Mouse (Mus musculus): Measurements from ENCODE around the gene Sec14l5.

Gene Sec14l5

GRCm38 (mm10) chr16:5153299-5154026, 6.6 kb downstream of the Sec14l5 start:
- no peak for DNase-seq (ENCODE audit: low read depth, low spot score)

- DNase-seq (ENCODE audit: low read depth, low spot score): no peak
These were observed 8.1 kb downstream of the Sec14l5 start for GRCm38 (mm10) chr16:5155014-5155413.

DNA sequence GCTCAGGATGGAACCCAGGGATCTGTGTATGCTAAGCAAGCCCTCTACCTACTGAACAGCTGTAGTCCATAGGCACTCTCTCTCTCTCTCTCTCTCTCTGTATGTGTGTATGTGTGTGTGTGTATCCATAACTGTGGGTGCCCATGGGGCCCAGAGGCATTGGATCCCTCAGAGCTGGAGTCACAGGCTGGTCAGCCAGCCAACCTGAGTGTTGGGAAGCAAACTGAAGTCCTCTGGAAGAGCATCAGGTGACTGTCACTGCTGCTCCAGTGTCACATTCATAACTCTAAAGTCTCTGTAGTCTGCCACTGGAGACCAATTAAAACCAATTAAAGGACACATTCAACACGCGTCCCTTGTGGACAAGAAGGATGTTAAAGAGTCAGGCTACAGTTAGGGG, 9.6 kb downstream of the Sec14l5 start:
- DNase-seq (ENCODE audit: low read depth, low spot score): no peak

GRCm38 (mm10) chr16:5157113-5157512, 10.2 kb downstream of the Sec14l5 start:
- no peak for DNase-seq (ENCODE audit: low read depth, low spot score)

DNA sequence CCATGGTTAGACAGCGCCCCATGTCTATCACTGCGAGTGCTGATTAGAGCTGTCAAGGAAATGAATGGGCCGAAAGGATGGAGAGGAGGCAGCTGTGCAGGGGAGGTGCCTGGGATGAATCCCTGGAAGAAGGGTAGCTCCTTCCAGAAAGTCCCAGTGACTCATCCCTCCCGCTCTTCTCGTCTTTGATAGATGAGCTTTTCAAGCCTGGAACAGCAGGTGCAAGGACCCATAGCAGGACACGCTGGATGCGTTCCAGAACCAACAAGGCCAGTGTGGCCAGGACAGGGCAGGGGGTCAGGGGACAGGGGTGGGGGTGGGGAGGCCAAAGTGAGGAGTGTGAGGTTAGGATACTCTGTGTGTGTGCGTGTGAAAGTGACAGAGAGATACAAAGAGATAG, 12.3 kb downstream of the Sec14l5 start:
- no peak for DNase-seq (ENCODE audit: low read depth, low spot score)

DNA sequence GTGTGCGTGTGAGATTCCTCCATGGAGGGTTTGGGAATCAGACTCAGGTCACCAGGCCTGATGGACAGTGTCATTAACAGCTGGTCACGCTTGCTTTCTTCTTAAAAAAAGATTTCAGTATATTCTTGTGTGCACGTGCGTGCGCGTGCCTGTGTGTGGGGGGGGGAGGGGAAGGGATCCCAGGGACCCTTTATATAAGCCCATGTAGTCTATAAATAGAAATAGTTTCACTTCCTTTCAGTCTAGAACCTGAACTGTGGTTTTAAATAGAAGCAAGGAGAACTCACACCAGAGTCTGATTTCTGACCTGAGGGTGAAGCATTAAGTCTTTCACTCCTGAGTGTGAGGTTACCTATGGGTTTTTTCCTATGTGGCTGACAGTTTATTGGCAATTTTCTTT, 17.4 kb downstream of the Sec14l5 start:
- no peak for DNase-seq (ENCODE audit: low read depth, low spot score)

DNA sequence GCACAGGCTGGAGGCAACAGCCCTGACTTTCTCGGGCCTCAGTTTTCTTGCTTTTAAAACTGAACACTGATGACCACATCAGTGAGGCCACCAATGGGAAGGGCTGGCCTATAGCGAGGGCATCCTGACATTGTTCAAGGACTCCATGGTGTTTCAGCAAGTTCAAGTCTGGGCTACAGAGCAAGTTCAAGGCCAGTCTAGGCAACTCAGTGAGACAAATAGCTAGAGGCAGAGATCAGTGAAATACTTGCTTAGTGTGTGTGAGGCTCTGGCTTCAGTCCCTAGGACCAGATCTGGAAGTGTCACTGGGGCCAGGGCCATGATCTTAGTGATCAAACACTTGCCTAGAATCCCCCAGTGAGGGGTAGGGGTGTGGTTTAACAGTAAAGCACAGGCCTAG, 21.1 kb downstream of the Sec14l5 start:
- no peak for DNase-seq (ENCODE audit: low read depth, low spot score)

DNA sequence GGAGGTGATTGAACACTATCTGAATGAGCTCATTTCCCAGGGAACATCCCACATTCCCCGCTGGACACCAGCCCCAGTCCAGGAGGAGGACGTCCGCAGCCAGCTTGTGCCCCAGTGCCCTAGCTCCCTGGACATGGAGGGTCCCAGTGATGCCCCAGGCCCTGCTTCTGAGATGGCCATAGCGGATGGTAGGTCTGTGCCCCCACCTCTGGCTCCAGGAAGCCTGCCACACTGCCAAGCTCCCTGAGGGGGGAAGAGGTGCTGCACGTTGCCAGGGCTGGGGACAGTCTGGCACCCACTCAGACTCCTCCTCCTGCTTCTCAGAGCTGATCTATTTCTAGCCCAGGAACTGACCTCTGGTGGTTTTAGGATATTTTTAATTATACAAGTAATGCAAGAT, 21.9 kb downstream of the Sec14l5 start:
- no peak for DNase-seq (ENCODE audit: low read depth, low spot score)

DNA sequence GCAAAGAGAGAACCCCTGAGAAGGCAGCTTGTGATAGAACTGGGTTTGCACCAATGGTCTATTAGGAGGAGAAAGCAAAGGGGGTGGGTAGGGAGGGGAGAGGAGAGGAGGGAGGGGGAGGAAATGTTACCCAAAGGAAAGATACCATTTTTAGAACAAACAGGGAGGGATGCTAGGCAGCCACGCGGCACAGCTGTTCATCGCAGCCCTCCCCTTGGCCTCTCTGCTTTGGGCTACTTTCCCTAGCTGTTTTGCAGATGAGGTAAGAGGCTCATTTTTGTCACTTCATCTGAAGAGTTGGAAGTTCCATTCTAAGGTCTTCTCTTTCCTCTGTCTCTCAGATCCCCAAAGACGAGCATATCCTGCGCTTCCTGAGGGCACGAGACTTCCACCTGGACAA, 25.7 kb downstream of the Sec14l5 start:
- DNase-seq (ENCODE audit: low read depth, low spot score): no peak

DNA sequence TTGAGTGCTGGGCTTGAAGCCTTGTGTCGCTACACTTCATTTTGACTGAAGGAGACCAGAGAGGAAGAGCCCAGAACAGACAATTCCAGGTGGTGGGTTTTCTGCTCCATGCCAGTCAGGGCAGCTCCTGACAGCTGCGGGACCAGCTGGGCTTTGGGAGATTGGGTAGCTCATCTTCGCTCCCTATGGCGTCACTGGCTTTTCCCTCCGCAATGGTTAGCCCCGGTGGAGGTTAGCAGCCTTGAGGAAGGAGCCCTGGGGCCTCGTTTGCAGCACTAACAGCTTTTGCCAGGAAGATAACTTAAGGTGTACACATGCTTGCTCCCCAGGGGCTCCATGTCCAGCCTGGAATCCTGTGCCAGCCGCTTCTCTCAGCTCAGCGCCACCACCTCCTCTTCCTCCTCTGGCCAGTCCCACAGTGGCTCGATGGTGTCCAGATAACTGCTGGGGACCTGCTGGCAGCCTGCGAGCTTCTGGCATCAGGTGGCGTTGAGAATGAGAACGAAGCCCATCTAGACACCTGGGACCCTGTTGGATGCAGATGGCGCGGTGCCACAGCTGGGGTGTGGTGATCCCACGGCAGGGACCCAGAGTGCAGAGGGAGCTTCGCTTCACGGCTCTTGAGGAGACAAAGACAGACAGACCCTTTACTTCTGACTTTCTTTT, 36.5 kb downstream of the Sec14l5 start:
- DNase-seq (ENCODE audit: low read depth, low spot score): no peak

- no peak for DNase-seq (ENCODE audit: low read depth, low spot score)
These were observed 37.2 kb downstream of the Sec14l5 start for GRCm38 (mm10) chr16:5184101-5184500.

GRCm38 (mm10) chr16:5184956-5185355, 38.0 kb downstream of the Sec14l5 start:
- no peak for DNase-seq (ENCODE audit: low read depth, low spot score)

DNA sequence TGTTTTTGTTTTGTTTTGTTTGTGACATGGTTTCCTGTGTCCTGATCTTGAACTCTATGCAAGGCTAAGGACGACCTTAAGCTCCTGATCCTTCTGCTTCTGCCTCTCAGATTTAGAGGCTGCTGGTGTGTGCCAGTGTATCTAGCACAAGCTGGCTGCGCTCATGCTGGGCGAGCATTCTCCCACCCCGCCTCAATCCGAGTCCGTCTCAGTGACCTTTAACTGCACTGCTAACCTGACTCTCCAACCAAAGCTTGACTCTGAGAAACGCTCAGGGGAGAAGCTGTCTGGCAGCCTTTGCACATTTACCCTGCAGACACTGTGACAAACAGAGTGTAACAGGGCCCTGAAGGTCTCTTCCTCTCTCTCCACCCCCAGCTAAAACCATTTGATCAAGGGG, 38.8 kb downstream of the Sec14l5 start:
- DNase-seq (ENCODE audit: low read depth, low spot score): no peak

DNA sequence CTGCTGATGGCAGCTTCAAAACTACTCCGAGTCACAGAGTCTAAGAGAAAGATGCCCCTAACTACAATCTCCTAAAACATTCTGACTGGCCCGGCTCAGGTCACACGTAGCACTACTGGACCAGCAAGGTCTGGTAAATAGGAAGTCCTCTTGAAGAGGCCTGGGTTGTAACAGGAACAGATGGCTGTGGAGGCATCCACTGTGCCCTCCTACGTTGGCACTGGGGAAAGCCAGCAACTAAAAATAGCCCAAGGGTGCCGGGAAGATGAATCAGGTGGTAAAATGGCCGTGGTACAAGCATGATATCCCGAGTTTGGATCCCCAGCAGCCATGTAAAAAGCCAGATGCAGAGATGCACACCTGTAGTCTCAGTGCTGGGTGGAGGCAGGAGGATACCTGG, 39.3 kb downstream of the Sec14l5 start:
- DNase-seq (ENCODE audit: low read depth, low spot score): no peak

- DNase-seq (ENCODE audit: low read depth, low spot score): peak; percentile 81
These were observed 48.2 kb downstream of the Sec14l5 start for GRCm38 (mm10) chr16:5195080-5195479.

GRCm38 (mm10) chr16:5202681-5203080, 55.8 kb downstream of the Sec14l5 start:
- peak; percentile 69 for DNase-seq (ENCODE audit: low read depth, low spot score)

DNA sequence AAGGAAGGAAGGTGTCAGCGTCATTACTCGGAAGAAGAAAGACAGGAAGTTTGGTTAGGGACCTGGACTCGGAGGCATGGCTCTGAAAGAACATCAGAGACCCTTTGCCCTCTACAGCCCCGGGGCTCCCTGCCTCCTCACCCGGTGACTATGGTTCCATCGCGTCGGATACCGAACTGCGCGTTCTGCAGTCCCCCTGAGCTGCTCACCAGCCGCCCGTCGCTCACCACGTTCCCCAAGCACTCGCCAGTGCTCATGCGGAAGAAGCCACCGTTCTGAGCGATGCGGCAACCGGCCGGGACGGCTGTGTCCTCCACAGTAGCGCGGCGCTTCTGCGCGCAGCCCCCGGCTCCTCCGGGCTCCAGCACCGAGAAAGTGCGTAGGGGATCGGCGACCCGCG, 56.3 kb downstream of the Sec14l5 start:
- DNase-seq (ENCODE audit: low read depth, low spot score): peak; percentile 19

DNA sequence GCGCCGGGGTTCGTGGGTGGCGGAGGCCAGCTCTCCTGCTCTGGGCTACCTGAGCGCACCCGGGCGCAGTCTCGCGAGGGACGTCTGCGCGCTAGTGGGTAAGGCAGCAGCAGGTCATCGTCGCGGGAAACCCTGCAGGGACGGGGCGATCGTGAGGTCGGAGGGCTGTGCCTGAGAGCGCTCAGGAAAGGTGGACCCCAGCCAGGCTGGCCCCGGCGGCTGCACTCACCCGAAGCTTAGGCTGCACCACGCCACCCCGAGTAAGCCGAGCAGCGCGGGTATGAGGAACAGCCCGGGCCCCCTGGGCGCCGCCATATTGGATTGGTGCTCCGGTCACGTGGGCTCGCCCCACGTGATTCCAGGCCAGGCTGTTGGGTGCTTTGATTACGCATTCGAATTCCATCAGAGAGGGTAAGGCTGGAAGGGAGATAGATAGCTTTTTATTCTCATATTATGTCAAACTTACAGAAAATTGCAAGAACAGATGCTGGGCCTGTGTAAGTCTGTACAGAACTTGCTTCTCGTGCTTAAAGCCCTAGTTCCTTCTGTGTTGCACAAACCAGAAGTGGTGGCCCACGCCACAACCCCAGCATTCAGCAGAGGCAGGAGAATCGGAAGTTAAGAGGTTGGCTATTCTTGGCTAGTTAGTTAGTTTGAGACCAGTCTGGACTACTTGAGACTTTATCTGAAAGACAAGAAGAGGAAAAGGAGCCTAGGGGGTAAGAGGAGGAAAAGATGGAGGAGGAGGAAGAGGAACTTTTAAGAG, 56.9 kb downstream of the Sec14l5 start, which contains the start of gene Nagpa:
Gene Nagpa, minus strand, starts transcription at position 345 of the 766 bp plus-strand sequence.
- peak; percentile 90 for DNase-seq (ENCODE audit: low read depth, low spot score)

DNA sequence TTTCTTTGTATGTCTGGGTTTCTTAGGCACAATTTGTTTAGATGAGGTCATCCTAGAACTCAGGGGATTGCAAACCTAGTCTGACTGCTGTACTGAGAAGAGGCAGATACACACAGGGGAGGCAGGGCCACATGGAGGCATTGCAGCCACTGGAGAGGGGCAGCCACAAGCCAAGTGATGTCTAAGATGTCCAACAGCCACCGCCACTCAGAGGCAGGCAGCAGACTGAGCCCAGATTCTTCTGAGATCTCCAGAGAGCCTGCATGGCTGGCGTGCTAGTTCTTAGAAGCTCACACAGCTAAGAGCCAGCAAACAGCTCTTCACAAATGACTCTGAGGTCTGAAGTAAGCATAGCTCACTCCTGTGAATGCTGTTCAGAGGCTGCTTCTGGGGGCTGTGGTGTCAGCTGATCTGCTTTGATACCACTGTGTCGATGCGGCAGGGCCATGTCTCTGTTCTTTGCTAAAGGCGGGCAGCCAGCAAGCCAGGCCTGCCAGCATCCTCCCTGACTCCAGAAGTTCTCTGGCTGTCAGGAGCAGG, 58.6 kb downstream of the Sec14l5 start:
- no peak for DNase-seq (ENCODE audit: low read depth, low spot score)

GRCm38 (mm10) chr16:5206051-5206450, 59.1 kb downstream of the Sec14l5 start:
- no peak for DNase-seq (ENCODE audit: low read depth, low spot score)

DNA sequence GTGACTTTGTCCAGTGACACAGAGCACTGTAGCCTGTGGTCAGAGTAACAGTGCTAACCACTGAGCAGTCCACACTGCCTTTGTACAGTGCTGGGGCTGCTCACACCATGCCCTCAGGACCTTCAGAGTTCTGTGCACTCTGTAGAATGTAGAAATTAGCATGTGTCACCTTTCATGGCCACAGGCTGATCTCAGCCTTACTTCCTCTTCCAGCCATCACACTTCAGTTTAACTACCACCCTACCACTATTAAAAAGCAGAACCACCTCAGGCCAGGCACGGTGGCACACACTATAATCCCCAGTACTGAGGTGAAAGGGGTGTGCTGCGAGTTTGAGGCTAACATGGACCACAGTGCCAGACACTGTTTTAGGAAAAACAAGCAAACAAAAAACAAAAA, 63.5 kb downstream of the Sec14l5 start:
- DNase-seq (ENCODE audit: low read depth, low spot score): no peak

DNA sequence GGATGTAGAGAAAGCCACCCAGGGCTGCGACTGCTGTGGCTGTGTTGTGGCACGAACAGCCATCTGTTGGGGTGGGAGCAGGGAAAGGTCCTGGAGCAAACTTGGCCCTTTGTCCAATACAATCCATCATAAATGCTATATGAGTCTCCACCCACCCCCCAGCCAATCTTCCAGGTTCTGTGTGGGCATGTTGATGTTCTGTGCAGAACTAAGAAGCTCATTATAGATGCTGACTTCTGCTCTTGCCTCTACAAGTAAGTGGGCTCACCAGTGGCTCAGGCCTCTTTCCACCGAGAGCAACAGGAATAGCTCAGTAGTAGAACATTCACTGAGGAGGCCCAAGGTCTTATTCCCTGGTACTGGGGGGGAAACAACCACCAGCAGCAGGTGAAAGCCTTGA, 65.2 kb downstream of the Sec14l5 start:
- no peak for DNase-seq (ENCODE audit: low read depth, low spot score)

All from R1 (cell line).